Mouse (Mus musculus) liver, embryonic 11.5 days (tissue): ENCODE measurements at regions not wholly inside any gene's neighbourhood (a gene's known extent, or its start where the extent isn't known, plus 50 kb on each side); places are given as distances from the start of the nearest gene placed in this dataset.
"Not testable (repeated sequence)": the region's sequence is repeated elsewhere in the genome, so short reads cannot be mapped to it uniquely, and the experiment has no call there.

ENCODE experiments used
- ATAC-seq: fragments of 200-750 bp; cut with Nextera tagmentation; replicated peaks from 2 replicates; pipeline ENCODE4 v1.8.0; 2017; ENCODE audit warnings: moderate number of reproducible peaks, mild to moderate bottlenecking, moderate TSS enrichment, moderate library complexity; ENCODE audit not compliant: low FRiP score
- DNase-seq: peaks from one replicate; pipeline ENCODE4 v3.0.0-alpha.2; 2017; ENCODE audit warnings: low spot score
- H3K27ac ChIP-seq: fragments of 300-500 bp; sonication (generic); 2 replicates; pipeline ENCODE4 v1.5.1; 2014; ENCODE audit warnings: mild to moderate bottlenecking, low read depth, low read length, control low read depth
- H3K27me3 ChIP-seq: fragments of 300-500 bp; sonication (generic); replicated peaks from 2 replicates; pipeline ENCODE4 v1.6.1; 2014; ENCODE audit warnings: low read length, mixed read lengths; ENCODE audit not compliant: control insufficient read depth, insufficient read depth
- H3K36me3 ChIP-seq: fragments of 300-500 bp; sonication (generic); 2 replicates; pipeline ENCODE4 v1.6.1; 2014; ENCODE audit warnings: mild to moderate bottlenecking, low read length, moderate library complexity, mixed read lengths; ENCODE audit not compliant: control insufficient read depth, insufficient read depth
- H3K4me1 ChIP-seq: fragments of 300-500 bp; sonication (generic); replicated peaks from 2 replicates; pipeline ENCODE4 v1.6.1; 2014; ENCODE audit warnings: low read length, mixed read lengths; ENCODE audit not compliant: control insufficient read depth, insufficient read depth
- H3K4me2 ChIP-seq: fragments of 300-500 bp; sonication (generic); 2 replicates; pipeline ENCODE4 v1.6.1; 2014; ENCODE audit warnings: mild to moderate bottlenecking, control low read depth, moderate library complexity
- H3K4me3 ChIP-seq: fragments of 300-500 bp; sonication (generic); 2 replicates; pipeline ENCODE4 v1.5.1; 2014; ENCODE audit warnings: low read depth, low read length, control low read depth
- H3K9ac ChIP-seq: fragments of 300-500 bp; sonication (generic); 2 replicates; pipeline ENCODE4 v1.6.1; 2014; ENCODE audit warnings: low read depth, low read length, control low read depth
- H3K9me3 ChIP-seq: fragments of 300-500 bp; sonication (generic); 2 replicates; pipeline ENCODE4 v1.6.1; 2016; ENCODE audit warnings: low read length, inconsistent platforms, mixed read lengths; ENCODE audit not compliant: control insufficient read depth
- WGBS: fragments of 180-500 bp; shearing (Covaris S2); extraction: QIAGEN DNeasy Blood & Tissue Kit; methylation state at CpG from one replicate; pipeline ENCODE4 v1.1.7; 2014; 5-methylcytosine and 5-hydroxymethylcytosine counted together

GRCm38 (mm10) chr6:68977959-68978358, 1442.4 kb upstream of the Tacstd2 start:
- Histone ChIP-seq H3K36me3 (no peaks in the 10 kb centered on the region), H3K4me1 (no peaks in the 10 kb centered on the region), H3K9ac (no peak overlapping the region), H3K9me3 (no peaks in the 10 kb centered on the region), H3K4me3 (no peak overlapping the region), H3K27ac (no peak overlapping the region), H3K4me2 (no peak overlapping the region), H3K27me3 (no peaks in the 10 kb centered on the region)
- no peak for DNase-seq
- ATAC-seq: no peak

GRCm38 (mm10) chr6:68964012-68964411, 1428.4 kb upstream of the Tacstd2 start:
- Histone ChIP-seq H3K27ac (no peak overlapping the region), H3K4me3 (no peak overlapping the region), H3K9ac (no peak overlapping the region), H3K9me3 (no peaks in the 10 kb centered on the region), H3K4me1 (no peaks in the 10 kb centered on the region), H3K4me2 (no peak overlapping the region), H3K36me3 (no peaks in the 10 kb centered on the region), H3K27me3 (no peaks in the 10 kb centered on the region)
- ATAC-seq (no peak), DNase-seq (no peak)

- not testable (repeated sequence) for DNase-seq, H3K4me3 ChIP-seq, H3K9me3 ChIP-seq, H3K4me2 ChIP-seq, H3K9ac ChIP-seq, H3K36me3 ChIP-seq, H3K27me3 ChIP-seq, H3K27ac ChIP-seq, H3K4me1 ChIP-seq, ATAC-seq
Measured at GRCm38 (mm10) chr6:68938104-68938503, 1402.5 kb upstream of the Tacstd2 start.

- not testable (repeated sequence) for DNase-seq, H3K4me3 ChIP-seq, H3K27me3 ChIP-seq, H3K4me2 ChIP-seq, H3K36me3 ChIP-seq, H3K4me1 ChIP-seq, ATAC-seq, H3K27ac ChIP-seq, H3K9ac ChIP-seq, H3K9me3 ChIP-seq
Measured at GRCm38 (mm10) chr6:68931860-68932259, 1396.3 kb upstream of the Tacstd2 start.

GRCm38 (mm10) chr6:68915536-68915935, 1379.9 kb upstream of the Tacstd2 start:
- H3K27ac ChIP-seq: no peak overlapping the region
- no peaks in the 10 kb centered on the region for H3K27me3 ChIP-seq

GRCm38 (mm10) chr6:68884130-68884529, 1348.5 kb upstream of the Tacstd2 start:
- Histone ChIP-seq H3K4me2 (no peak overlapping the region), H3K9me3 (no peaks in the 10 kb centered on the region), H3K36me3 (no peaks in the 10 kb centered on the region), H3K27ac (no peak overlapping the region), H3K27me3 (no peaks in the 10 kb centered on the region), H3K4me1 (no peaks in the 10 kb centered on the region), H3K9ac (no peak overlapping the region), H3K4me3 (no peak overlapping the region)
- 89% methylated on average over 1 of the region's 1 CpGs for WGBS
- no peak for ATAC-seq
- no peak for DNase-seq

More at GRCm38 (mm10) chr6:68915536-68915935, 1379.9 kb upstream of the Tacstd2 start:
- no peak overlapping the region for H3K9ac ChIP-seq
- no peaks in the 10 kb centered on the region for H3K36me3 ChIP-seq
- no peak overlapping the region for H3K4me3 ChIP-seq
- no peak for ATAC-seq
- no peak overlapping the region for H3K4me2 ChIP-seq
- no peak for DNase-seq
- H3K9me3 ChIP-seq: no peaks in the 10 kb centered on the region
- no peaks in the 10 kb centered on the region for H3K4me1 ChIP-seq

- H3K27ac ChIP-seq, H3K4me1 ChIP-seq, H3K27me3 ChIP-seq, H3K36me3 ChIP-seq, H3K9me3 ChIP-seq, H3K4me2 ChIP-seq, DNase-seq, H3K4me3 ChIP-seq, ATAC-seq, H3K9ac ChIP-seq: not testable (repeated sequence)
Measured at GRCm38 (mm10) chr6:68852761-68853160, 1317.2 kb upstream of the Tacstd2 start.

- H3K4me3 ChIP-seq: no peak overlapping the region
- H3K9me3 ChIP-seq: no peaks in the 10 kb centered on the region
- 73% methylated on average over 2 of the region's 2 CpGs for WGBS
Measured at GRCm38 (mm10) chr6:68852286-68852685, 1316.7 kb upstream of the Tacstd2 start.

GRCm38 (mm10) chr6:68835186-68835585, 1299.6 kb upstream of the Tacstd2 start:
- no peak for DNase-seq
- Histone ChIP-seq H3K9me3 (no peaks in the 10 kb centered on the region), H3K4me3 (no peak overlapping the region), H3K27me3 (no peaks in the 10 kb centered on the region), H3K4me1 (no peaks in the 10 kb centered on the region), H3K9ac (no peak overlapping the region), H3K27ac (no peak overlapping the region), H3K36me3 (no peaks in the 10 kb centered on the region), H3K4me2 (no peak overlapping the region)
- 66% methylated on average over 1 of the region's 1 CpGs for WGBS
- ATAC-seq: no peak

More at GRCm38 (mm10) chr6:68852286-68852685, 1316.7 kb upstream of the Tacstd2 start:
- no peak for DNase-seq
- Histone ChIP-seq H3K9ac (no peak overlapping the region), H3K36me3 (no peaks in the 10 kb centered on the region), H3K4me2 (no peak overlapping the region), H3K27ac (no peak overlapping the region), H3K27me3 (no peaks in the 10 kb centered on the region), H3K4me1 (no peaks in the 10 kb centered on the region)
- no peak for ATAC-seq
